Mouse (Mus musculus): Measurements from ENCODE around the gene Armc5. TPM values are rescaled to one million over a fixed set of nuclear protein-coding genes. Genes with fewer than 3 reads are reported as not detected.

Armc5 gene
- 16.2 and 18.7 TPM in 2 replicates for total RNA-seq (2021)
- long read RNA-seq, experiment 1, transcript Armc5-201 (6 exons, 3,834 nt), result major isoform, 23 of 29 reads
- long read RNA-seq, experiment 1, partial matches to known transcripts, result 1 of 29 reads
- long read RNA-seq, experiment 1, other reads (novel, unspliced or antisense), result 5 of 29 reads
- long read RNA-seq, experiment 2, transcript Armc5-201 (6 exons, 3,834 nt), result major isoform, 14 of 17 reads
- long read RNA-seq, experiment 2, partial matches to known transcripts, result 2 of 17 reads
- long read RNA-seq, experiment 2, other reads (novel, unspliced or antisense), result 1 of 17 reads

DNA sequence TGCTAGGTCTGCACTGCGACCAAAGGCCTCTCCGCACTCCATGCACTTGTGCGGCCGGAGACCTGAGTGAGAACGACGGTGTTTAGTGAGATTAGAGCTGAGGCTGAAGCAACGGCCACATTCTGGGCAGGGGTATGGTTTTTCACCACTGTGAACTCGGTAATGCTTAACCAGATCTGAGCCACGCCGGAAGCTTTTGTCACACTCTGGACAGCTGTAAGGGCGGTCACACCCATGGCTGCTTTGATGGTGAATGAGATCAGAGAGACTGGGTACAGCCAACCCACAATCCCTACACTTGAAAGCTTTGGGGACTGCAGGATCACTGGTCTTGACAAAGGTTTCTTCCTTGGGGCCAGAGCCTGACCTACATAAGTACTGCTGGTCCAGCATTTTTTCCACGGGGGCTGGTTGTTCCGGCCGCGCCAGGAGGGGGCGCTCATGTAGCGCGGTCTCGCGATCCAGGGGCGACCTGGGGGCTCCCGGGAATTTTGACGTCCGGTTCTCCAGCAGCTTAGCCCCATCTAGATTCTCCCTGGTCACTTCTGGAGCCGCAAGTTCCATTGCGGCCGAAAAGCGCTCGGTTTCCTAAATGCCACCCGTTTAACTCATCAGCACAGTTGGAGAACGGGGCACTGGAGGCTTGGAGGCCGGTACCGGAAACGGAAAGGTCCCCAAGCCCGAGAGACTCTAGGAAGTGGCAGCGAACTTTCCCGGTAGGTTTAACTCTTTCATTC, at the start of gene Armc5:
Gene Armc5, plus strand, starts transcription at position 487 of the 737 bp plus-strand sequence.
- DNase-seq, result peak; percentile 92

GRCm38 (mm10) chr7:128201607-128202006, 35.5 kb upstream of the Armc5 start:
- DNase-seq, result no peak

DNA sequence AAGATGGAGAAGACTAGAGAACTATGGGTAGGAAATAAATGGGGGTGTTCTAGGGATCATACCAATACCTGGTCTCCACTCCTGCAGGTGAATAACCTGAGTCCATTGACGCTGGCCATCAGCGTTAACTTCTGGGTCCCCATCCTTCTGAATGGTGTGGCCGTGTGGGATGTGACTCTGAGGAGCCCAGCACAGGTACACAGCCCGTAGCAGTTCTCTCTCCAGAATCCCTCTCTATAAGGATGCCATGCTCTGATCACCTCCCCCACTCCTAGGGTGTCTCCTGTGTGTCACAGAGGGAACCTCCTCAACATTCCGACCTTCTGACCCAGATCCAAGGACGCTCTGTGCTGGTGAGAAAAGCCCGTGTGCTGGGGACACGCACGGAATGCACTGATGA, 34.1 kb upstream of the Armc5 start:
- no peak for DNase-seq

DNA sequence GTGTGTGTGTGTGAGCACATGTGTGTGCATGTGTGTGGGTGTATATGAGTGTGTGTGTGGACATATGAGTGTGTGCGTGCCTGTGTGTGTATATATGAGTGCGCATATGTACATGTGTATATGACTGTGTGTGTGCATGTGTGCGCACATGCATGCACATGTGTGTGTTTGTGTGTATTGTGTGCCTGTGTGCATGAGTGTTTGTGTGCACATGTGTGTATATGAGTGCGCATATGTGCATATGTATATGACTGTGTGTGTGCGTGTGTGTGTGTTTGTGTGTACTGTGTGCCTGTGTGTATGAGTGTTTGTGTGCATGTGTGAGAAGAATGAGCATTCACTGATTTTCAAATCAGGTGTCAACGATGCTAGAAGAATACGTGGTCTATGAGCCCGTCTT, 33.0 kb upstream of the Armc5 start:
- DNase-seq, result no peak

DNA sequence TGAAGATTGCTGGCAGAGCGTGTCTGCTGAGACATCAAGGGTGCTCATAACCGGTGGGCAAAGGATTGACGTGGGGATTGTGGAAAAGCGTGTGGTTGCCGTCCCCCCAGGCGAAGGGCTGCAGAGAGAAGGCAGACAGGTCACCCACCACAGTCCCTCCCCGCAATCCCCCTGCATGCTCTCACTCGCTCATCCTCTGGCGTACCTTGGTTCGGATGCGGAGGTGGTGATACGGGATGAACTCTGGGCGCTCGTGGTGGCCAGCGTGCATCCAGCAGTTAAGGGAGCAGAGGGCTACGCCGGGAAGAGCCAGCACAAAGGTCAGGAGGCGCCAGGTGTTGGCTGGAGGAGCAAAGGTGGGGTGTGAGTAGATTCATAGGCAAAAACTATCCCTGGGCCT, 31.4 kb upstream of the Armc5 start:
- DNase-seq, result no peak

DNA sequence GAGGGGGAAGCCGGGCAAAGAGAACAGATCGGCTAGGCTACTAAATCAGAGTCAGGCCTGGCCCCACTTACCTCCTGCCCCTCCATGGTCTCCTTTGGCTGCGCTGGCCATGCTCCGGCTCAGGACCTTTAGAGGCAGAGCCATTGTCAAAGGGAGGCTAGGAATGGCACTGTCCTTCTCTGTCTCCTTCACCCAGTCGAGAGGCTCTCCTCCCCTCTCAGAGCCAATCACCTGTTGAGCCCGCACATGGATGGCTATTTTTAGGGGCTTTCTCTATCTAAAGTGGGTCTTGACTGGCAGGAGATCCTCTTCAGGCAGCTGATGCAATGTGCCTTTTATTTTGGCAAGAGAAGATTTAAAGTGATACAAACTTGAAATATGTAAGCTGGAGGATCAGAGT, 31.0 kb upstream of the Armc5 start, which contains the start of gene Cox6a2:
Gene Cox6a2, minus strand, starts transcription at position 236 of the 400 bp plus-strand sequence.
- no peak for DNase-seq

DNA sequence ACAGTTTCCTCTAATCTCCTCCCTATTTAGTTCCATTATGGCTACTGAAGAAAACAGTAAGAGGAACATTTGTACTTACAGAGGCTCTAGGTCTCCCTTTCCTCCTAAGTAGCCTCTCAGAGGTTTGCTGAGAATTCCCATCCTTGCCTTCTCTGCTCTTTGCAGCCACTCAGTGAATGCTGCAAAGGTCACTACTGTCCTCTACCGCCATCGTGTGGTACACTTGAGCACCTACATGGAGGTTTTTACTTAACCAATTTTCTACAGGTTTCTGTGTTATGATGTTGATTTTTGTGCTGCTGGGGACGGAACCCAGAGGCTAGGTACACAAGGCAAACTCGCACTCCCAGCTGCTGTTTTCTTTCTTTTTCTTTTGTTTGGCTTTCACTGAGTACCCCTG, 29.0 kb upstream of the Armc5 start:
- DNase-seq, result peak; percentile 80

DNA sequence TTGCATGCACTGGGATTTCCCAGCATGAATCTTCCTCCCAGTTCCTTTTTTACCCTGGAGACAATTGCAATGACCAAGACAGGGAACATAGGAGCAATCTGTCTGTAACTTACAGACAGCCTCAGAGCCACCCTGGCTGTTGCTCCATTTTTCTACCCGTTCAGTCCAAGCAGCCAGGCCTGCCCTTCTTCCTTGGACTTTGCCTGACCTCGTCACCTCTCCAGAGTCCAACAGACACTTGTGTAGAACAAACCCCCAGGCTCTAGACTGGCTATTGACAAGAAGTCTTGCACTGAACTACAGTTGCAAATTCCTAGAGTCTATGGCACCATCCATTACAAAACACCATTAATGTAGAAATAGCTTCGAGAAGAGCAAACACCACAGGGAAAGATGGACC, 27.3 kb upstream of the Armc5 start:
- no peak for DNase-seq

- DNase-seq, result no peak
These were observed 17.2 kb upstream of the Armc5 start for GRCm38 (mm10) chr7:128219952-128220351.

- no peak for DNase-seq
These were observed 16.2 kb upstream of the Armc5 start for GRCm38 (mm10) chr7:128220936-128221335.

GRCm38 (mm10) chr7:128231741-128232140, 5.4 kb upstream of the Armc5 start:
- DNase-seq, result peak; percentile 17

DNA sequence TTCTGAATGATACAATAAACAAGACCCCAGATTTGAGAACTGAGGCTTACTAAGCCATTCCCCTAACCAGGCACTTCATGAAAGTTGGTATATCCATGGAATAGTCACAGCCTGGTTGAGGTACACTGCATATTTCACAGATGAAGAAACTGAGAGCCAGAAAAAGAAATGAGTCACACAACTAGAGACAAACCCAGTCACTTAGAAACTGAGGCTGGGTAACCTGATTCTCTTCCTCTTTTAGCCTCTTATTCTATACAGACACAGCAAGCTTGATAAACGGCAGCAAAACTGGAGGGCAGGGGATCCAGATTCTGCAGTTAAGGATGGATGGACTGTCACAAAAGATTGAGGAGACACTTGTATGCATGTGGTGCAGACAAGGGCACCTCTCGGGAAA, 2.3 kb upstream of the Armc5 start:
- DNase-seq, result no peak

GRCm38 (mm10) chr7:128235481-128235880, 1.7 kb upstream of the Armc5 start:
- DNase-seq, result no peak

GRCm38 (mm10) chr7:128236426-128236825, 716 bp upstream of the Armc5 start:
- no peak for DNase-seq

DNA sequence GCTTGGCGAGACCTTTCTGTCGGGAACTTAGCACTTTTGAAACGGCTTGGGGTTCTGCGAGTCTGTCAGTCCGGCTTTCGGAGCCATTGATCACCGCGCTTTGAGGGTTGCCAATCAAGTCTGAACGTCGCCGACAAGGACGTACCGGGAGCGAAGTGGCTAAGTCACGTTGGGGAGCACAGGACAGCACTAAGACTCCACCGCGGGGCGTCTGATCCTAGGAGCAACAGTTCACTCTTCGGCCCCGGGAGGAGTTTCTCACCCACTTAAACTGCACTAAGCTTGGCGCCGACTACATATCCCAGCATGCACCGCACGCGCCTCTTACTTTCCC, 418 bp downstream of the Armc5 start:
- DNase-seq, result no peak

DNA sequence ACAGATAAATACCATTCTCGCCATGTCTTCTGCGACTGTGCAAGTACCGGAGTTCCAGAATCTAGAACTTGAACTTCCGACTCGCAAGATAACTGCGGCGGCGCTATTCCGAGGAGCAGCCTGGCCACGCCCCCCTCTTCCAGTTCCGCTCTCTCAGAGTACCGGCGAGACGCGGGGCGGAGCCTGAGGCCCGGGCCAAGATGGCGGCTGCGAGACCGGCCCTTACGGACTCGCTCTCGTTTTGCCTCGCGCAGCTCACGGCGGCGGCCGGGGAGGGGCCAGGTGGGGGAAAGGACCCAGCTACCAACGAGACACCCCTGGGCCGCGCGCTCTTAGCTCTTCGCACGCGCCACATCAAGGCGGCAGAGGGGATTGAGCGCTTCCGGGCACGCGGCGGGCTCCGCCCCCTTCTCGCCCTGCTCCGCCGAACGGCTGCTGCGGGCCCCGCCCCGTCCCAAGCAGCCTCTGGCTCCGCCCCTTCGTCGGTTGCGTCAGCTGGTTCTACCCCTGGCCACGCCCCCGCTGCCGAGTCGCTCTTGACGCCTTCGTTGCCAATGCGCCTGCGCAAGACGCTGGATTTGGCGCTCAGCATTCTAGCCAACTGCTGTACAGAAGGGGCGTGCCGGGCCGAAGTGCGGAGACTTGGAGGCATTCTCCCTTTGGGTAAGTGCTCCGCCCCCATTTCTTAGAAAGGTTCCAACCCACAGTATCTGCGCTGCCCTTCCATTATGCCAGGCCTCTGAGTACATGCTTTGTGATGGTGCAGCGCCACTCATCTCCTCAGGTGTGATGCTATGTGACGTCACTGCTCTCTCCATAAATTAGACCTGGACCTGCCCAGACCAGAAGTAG, 1.0 kb downstream of the Armc5 start, which contains the start of gene 9130023H24Rik:
Gene 9130023H24Rik, minus strand, starts transcription at position 105 of the 852 bp plus-strand sequence.
- peak; percentile 100 for DNase-seq

DNA sequence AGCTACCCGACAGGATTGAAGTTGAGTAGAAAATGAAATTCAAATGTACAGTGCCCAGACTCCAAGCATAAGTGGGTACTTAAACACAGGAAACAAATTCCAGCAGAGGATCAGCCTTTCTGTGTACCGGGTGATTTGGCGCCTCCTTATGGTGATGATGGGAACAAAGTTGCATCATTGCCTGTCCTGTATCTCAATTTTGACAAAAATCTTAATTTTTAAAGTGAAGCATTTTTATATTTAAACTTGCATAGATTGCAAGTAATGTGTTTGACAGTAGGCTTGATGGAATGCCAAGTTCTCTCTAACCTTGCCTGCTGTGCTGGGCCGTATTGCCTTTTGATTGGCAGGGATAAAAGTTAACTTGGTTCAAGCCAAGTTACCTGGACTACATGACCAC, 1.8 kb downstream of the Armc5 start:
- DNase-seq, result peak; percentile 52

DNA sequence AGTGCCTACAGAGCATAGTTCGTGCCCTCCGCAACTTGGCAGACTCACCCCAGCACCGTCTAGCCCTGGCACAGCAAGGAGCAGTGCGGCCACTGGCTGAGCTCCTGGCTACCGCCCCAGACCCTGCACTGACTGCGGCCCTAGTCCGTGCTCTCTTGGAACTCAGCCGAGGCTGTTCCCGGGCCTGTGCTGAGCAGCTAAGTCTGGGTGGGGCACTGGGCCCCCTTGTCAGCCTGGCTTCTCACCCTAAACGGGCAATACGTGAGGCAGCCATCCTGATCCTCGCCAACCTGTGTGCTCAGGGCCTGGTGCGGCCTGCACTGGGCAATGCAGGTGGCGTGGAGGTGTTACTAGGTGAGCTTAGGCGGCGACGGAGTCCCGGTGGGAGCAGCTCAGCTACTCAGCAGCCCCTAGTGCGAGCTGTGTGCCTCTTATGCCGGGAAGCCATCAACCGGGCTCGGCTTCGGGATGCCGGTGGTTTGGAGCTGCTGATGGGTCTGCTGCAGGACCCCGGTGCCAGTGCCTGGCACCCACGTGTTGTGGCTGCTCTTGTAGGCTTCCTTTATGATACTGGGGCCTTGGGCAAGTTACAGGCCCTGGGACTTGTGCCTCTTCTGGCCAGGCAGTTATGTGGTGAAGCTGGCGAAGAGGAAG, 3.1 kb downstream of the Armc5 start:
- peak; percentile 29 for DNase-seq

DNA sequence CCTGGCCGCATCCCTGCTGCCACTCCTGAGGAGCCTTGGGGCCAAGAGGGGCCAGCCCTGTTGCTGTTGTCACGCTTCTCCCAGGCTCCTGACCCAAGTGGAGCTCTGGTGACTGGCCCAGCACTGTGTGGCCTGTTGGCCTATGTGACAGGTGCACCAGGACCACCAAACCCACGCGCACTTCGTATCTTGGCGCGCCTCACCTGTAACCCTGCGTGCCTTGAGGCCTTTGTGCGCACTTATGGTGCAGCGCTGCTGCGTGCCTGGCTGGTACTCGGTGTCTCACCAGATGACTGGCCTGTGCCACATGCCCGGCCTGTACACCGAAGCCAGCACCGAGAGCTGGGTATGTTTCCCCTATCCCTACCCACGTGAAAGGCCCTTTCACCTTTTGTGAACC, 5.2 kb downstream of the Armc5 start:
- no peak for DNase-seq

- DNase-seq, result no peak
These were observed 6.8 kb downstream of the Armc5 start for GRCm38 (mm10) chr7:128243921-128244320.

- no peak for DNase-seq
These were observed 7.4 kb downstream of the Armc5 start for GRCm38 (mm10) chr7:128244410-128245025.

DNA sequence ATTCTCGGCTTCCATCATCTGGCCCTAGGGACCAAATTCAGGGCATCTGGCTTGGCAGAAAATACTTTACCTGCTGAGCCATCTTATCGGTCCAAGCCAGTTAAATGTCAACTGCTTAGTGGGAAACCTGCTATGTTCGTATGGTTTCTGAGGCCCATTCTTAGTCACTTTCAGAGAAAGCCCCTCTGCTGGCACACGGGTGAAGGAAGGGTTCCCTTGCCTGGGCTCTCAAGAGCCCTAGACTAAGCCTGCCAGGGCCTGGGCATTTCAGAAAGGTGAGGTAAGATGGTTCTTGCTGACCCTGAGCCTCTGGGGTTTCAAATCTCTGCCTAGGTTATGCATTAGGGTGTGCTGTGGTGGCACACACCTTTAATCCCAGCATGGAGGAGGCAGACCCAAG, 8.4 kb downstream of the Armc5 start:
- DNase-seq, result no peak
